Mouse (Mus musculus) liver, embryonic 14.5 days (tissue): ENCODE data around the gene Mgp. TPM values are rescaled to one million over a fixed set of nuclear protein-coding genes. Genes with fewer than 3 reads are reported as not detected.

Experiments used
- ATAC-seq: fragments of 200-750 bp; cut with Nextera tagmentation; 2 replicates; pipeline ENCODE4 v1.8.0; 2017; ENCODE audit warnings: moderate number of reproducible peaks, mild to moderate bottlenecking, moderate library complexity; ENCODE audit not compliant: insufficient read depth
- DNase-seq, 3 experiments: peaks; one replicate each; pipeline ENCODE4 v3.0.0-alpha.2; 2012 to 2013; ENCODE audit warnings: low read depth in 3 of 3, low spot score in 3 of 3
- H3K27ac ChIP-seq: fragments of 300-500 bp; sonication (generic); 2 replicates; pipeline ENCODE4 v1.5.1; 2014; ENCODE audit warnings: moderate library complexity, mild to moderate bottlenecking, control low read depth, inconsistent platforms
- H3K27me3 ChIP-seq: fragments of 300-500 bp; sonication (generic); 2 replicates; pipeline ENCODE4 v1.6.1; 2014; ENCODE audit warnings: mild to moderate bottlenecking, low read length, moderate library complexity; ENCODE audit not compliant: control insufficient read depth, insufficient read depth
- H3K36me3 ChIP-seq: fragments of 300-500 bp; sonication (generic); replicated peaks from 2 replicates; pipeline ENCODE4 v1.6.1; 2014; ENCODE audit warnings: low read depth; ENCODE audit not compliant: control insufficient read depth, insufficient read depth
- H3K4me1 ChIP-seq, 2 experiments: fragments of 200-500 bp in 1 of 2; fragments of 300-500 bp in 1 of 2; sonication (generic) in 1 of 2; replicated peaks; 2 replicates each; pipeline ENCODE4 v1.6.1; 2012 to 2014; ENCODE audit warnings: antibody characterized with exemption in 1 of 2, inconsistent platforms in 1 of 2, low read length in 1 of 2; ENCODE audit not compliant: control insufficient read depth in 2 of 2, insufficient read depth in 2 of 2
- H3K4me2 ChIP-seq: fragments of 300-500 bp; sonication (generic); 2 replicates; pipeline ENCODE4 v1.6.1; 2014; ENCODE audit warnings: low read depth, mild to moderate bottlenecking, control low read depth, moderate library complexity
- H3K4me3 ChIP-seq, 2 experiments: fragments of 200-500 bp in 1 of 2; fragments of 300-500 bp in 1 of 2; sonication (generic) in 1 of 2; 2 replicates each; pipeline ENCODE4 v1.5.1; 2012 to 2014; ENCODE audit warnings: low read depth in 2 of 2, low read length in 2 of 2, mild to moderate bottlenecking in 2 of 2, control low read depth in 1 of 2, inconsistent platforms in 1 of 2, moderate library complexity in 1 of 2; ENCODE audit not compliant: insufficient read depth in 1 of 2
- H3K9ac ChIP-seq: fragments of 300-500 bp; sonication (generic); replicated peaks from 2 replicates; pipeline ENCODE4 v1.6.1; 2014; ENCODE audit warnings: mild to moderate bottlenecking, control low read depth, moderate library complexity
- H3K9me3 ChIP-seq: fragments of 300-500 bp; sonication (generic); 2 replicates; pipeline ENCODE4 v1.6.1; 2016; ENCODE audit warnings: low read length, mixed read lengths; ENCODE audit not compliant: control insufficient read depth
- CTCF ChIP-seq: IDR thresholded peaks from 2 replicates; pipeline ENCODE4 v1.5.1; 2016; ENCODE audit warnings: antibody characterized with exemption, low read depth, control low read depth
- EP300 ChIP-seq: IDR thresholded peaks from 2 replicates; pipeline ENCODE4 v1.6.1; 2016; ENCODE audit warnings: antibody characterized with exemption, low read depth
- WGBS: fragments of 180-500 bp; shearing (Covaris S2); extraction: QIAGEN DNeasy Blood & Tissue Kit; methylation state at CpG from one replicate; pipeline ENCODE4 v1.1.7; 2014; ENCODE audit not compliant: insufficient replicate concordance; 5-methylcytosine and 5-hydroxymethylcytosine counted together
- polyA plus RNA-seq, 2 experiments: library from polyadenylated mRNA; depleted of rRNA in 1 of 2; stranded (reverse) in 1 of 2; unstranded in 1 of 2; fragments of >200 nt; fragmentation: Nextera tagmentation in 1 of 2; extraction: Ambion mirVana in 1 of 2; gene quantifications; 2 replicates each; pipeline versions ENCODE4 v1.2.1 to v1.2.3; 2012 to 2014

The Mgp gene
- polyA plus RNA-seq, 2 experiments = 0.96 to 1.6 TPM

DNA sequence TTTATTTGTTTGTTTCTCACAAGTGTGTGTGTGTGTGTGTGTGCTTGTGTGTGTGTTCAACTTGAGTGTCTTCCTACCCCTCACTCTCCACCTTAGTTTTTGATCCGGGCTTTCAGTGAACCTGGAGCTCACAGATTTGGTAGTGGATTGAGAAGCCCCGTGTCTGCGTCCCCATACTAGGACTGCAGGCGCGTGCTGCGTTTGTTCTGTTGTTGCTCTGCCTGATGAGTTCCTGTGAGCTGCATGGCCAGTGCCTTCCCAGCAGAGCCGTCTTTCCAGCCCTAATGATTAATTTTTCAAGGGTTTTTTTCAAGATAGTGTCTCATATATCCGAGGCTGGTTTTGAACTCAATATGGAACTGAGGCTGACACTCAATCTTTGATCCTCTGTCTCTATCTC, 17.2 kb downstream of the Mgp start:
- peak overlapping the region; percentile 22 to 73; a peak in 3 of 4 replicates for H3K4me3 ChIP-seq
- peak overlapping the region; percentile 67 for H3K4me2 ChIP-seq
- ATAC-seq (no peak), DNase-seq (no peak)
- TF ChIP-seq EP300 (no peak), CTCF (no peak)
- peak overlapping the region; percentile 90 for H3K9ac ChIP-seq
- no peaks in the 10 kb centered on the region for H3K27me3 ChIP-seq
- H3K4me1 ChIP-seq = peaks cover 34 to 35% of the 10 kb centered on the region in 2 experiments
- WGBS = 25% methylated on average over 8 of the region's 8 CpGs
- H3K27ac ChIP-seq = peak overlapping the region; percentile 99
- H3K9me3 ChIP-seq = no peaks in the 10 kb centered on the region
- H3K36me3 ChIP-seq = peaks cover 24% of the 10 kb centered on the region

DNA sequence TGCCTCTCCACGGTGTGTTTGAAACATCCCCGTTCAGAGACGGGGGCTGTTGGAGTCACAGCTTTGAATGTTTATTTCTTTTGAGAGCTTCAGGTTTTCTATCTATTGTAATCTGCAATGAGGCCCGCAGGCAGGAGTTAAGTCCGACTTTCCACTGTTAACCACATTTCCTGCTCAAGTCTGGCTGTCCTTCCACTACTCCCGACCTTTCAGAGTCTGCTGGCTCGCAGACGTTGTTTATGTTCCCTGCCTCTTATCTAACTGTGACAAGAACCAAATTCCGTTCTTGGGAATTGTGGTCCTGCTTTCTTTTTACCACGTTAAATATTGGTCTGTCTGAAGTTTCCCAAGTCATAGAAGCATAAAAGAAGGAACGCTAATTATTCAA, 17.8 kb downstream of the Mgp start:
- peaks cover 37 to 38% of the 10 kb centered on the region in 2 experiments for H3K4me1 ChIP-seq
- WGBS = 4% methylated on average over 11 of the region's 11 CpGs
- no peak for TF ChIP-seq EP300

DNA sequence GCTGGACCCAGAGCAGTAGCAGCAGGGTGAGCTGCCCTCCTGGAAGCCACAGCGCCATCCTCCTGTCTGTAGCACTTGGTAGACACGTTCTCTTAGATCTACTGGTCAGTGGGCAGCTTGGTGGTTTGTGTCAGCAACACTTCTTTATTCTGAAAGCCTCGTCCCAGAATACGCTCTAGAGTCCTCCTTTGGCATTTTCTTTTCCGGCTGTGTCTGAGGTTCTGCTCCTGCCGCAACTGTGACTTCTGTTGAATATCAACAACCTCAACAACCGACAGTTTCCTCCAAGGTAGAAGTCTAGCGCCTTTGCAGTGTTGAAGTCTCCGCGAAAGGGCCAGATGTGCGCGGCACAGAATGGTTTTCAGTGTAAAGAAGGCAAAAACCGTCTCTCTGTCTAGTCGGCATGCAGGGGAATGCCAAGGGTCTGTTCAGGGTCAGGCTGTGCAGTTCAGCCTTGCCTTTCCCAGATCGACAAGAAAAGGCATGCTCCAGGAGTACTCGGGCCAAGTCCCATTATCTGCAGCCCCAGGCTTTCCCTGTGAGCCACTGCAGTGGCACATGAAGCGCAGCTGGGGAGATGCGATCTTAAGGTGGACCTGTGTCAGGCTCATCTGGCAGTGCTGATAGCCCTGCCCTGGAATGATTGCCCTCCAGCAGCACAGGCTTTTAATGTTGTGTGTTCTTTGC, 18.3 kb downstream of the Mgp start, which contains the start of gene Art4:
Gene Art4 (minus strand): TSS at position 548 of the 687 bp plus-strand sequence.
- peak; percentile 95 to 96 (median 96) for DNase-seq
- Histone ChIP-seq H3K9ac (peak within 1 kb of the TSS; percentile 90), H3K4me3 (peak within 1 kb of the TSS; percentile 73 to 97), H3K36me3 (peaks cover 35% of the 10 kb centered on the region), H3K4me1 (peaks cover 41 to 42% of the 10 kb centered on the region in 2 experiments), H3K27ac (peak within 1 kb of the TSS; percentile 99), H3K27me3 (no peaks in the 10 kb centered on the region), H3K9me3 (no peaks in the 10 kb centered on the region), H3K4me2 (peak within 1 kb of the TSS; percentile 67)
- 6% methylated on average over 18 of the region's 18 CpGs for WGBS
- TF ChIP-seq EP300 = peak; percentile 99
- peak; percentile 39 for TF ChIP-seq CTCF
- peak; percentile 96 for ATAC-seq

More for the DNA sequence above, 17.8 kb downstream of the Mgp start:
- Histone ChIP-seq H3K9me3 (no peaks in the 10 kb centered on the region), H3K36me3 (peaks cover 30% of the 10 kb centered on the region), H3K27me3 (no peaks in the 10 kb centered on the region), H3K27ac (peak overlapping the region; percentile 99), H3K9ac (peak overlapping the region; percentile 90), H3K4me2 (peak overlapping the region; percentile 67), H3K4me3 (peak overlapping the region; percentile 73 to 97)
- ATAC-seq (peak; percentile 71), DNase-seq (peak in 1 of 3 experiments; percentile 45)

DNA sequence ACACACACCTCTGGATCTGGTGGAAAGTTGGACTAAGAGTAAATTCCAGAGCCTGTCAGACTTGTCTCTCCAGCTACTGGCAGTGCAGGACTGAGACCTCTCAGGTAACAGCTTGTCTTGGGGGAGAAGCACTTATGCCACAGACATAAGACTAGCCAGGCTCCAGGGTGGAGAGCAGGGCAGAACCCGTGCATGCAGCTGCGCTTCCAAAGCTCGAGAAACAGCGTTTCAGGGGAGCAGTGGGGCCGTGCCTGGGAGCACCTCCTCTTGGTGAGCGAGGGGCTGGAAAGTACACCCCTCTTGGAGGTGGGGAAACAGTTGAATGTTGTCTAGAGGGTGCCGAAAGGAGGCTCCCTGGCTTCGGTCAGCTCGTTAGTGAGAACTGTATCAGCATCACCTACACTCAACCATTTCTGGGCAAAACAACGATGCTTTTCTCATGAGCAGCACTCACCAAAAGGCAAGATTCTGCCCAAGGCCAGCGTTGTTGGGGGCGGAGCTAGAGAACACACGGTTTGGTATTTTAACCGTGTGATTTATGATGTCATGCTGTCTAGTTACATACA, 19.5 kb downstream of the Mgp start:
- Histone ChIP-seq H3K4me1 (peaks cover 41 to 42% of the 10 kb centered on the region in 2 experiments), H3K36me3 (peaks cover 45% of the 10 kb centered on the region), H3K27ac (peak overlapping the region; percentile 99), H3K4me3 (peak overlapping the region; percentile 73 to 97), H3K9me3 (no peaks in the 10 kb centered on the region), H3K4me2 (peak overlapping the region; percentile 67), H3K9ac (peak overlapping the region; percentile 90), H3K27me3 (no peaks in the 10 kb centered on the region)
- TF ChIP-seq CTCF (no peak), EP300 (no peak)
- WGBS = 13% methylated on average over 14 of the region's 14 CpGs
- peak; percentile 64 to 80 (median 72) for DNase-seq
- peak; percentile 27; the same call in 1 of the 2 replicates for ATAC-seq

DNA sequence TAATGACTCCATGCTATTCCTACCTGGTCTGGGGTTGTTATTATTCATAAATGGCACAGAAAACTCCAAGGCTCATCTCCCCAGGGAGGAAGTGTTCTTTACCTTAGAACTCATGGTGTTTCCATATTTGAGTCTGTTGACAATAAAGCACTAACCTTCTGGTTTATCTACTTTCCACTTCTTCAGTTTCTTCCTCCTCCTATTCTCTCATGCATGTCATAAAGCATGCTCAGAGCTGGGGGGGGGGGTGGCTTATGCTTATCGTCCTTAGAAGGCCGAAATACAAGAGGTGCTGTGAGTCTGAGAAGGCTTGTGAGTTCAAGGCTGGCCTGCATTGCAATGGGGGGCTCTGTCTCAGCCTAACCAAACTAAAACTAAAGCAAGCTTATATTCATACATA, 20.4 kb downstream of the Mgp start:
- Histone ChIP-seq H3K9ac (peak overlapping the region; percentile 90), H3K27ac (peak overlapping the region; percentile 99)

More for the DNA sequence above, 20.4 kb downstream of the Mgp start:
- DNase-seq = no peak
- Histone ChIP-seq H3K9me3 (no peaks in the 10 kb centered on the region), H3K36me3 (peaks cover 54% of the 10 kb centered on the region), H3K4me2 (peak overlapping the region; percentile 67), H3K27me3 (no peaks in the 10 kb centered on the region), H3K4me1 (peaks cover 37 to 47% of the 10 kb centered on the region in 2 experiments), H3K4me3 (peak overlapping the region; percentile 73 to 97)
- no peak for ATAC-seq
- TF ChIP-seq CTCF = no peak
- TF ChIP-seq EP300 = no peak
- 15% methylated on average over 2 of the region's 2 CpGs for WGBS
